Mouse (Mus musculus): ENCODE results near the gene Pibf1.

Gene Pibf1

GRCm38 (mm10) chr14:99140036-99140435, 40.8 kb downstream of the Pibf1 start:
- DNase-seq (ENCODE audit: low read depth, low spot score), result no peak

DNA sequence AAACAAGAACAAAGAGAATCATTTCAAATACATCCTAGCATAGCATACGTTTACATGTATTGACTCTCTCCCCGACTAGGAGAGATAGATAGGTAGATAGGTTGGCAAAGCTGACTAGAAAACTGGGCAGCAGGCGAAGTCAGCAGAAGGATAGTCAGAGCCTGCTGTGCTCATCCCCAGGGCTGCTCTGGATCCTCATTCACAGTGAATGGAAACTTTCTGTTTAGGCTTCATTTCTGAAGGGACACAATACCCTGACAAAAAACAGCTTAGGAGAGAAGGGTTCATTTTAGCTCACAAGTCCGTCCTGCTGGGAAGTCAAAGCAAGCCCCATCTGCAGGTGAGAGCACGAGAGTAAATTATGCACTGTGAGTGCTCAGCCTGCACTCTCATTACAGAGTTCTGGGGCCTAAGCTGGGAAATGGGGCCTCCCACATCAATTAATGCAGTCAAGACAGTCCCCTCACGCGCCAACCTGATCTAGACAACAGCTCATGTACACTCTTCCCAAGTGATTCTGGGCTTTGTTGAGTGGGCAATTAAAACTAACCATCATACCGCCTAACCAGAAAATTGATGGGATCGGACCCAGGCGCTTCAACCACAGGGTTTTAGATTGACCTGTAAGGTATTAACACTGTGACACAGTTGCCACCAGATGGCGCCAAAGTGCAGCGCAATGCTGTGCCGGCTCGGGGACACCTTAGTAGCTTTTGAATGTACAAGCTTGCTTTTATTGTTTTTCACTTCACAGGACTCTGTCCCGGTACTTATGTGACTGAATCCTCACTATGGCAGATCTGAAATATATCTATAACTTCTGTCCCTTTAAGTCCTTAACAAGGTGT, 42.8 kb downstream of the Pibf1 start:
- DNase-seq (ENCODE audit: low read depth, low spot score), result peak; percentile 85

GRCm38 (mm10) chr14:99146841-99147240, 47.6 kb downstream of the Pibf1 start:
- DNase-seq (ENCODE audit: low read depth, low spot score), result no peak

DNA sequence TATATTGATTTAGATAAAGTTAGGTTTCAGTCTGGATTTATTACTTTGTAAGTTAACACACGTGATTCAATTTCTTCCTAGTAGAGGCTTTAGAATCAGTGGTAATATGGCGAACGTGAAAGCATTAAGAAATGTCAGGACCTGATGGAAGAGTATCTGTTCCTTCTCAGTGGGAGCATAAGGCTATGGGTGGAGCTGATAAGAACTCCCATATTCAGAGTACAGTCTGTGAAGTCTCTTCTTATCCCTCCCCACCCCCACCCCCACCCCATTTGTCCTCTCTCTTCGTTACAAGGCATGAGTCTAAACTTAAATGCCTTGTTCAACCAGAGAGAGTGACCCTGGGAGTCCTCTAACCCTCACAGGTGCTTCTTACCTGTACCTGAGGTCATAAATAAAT, 53.5 kb downstream of the Pibf1 start:
- no peak for DNase-seq (ENCODE audit: low read depth, low spot score)

DNA sequence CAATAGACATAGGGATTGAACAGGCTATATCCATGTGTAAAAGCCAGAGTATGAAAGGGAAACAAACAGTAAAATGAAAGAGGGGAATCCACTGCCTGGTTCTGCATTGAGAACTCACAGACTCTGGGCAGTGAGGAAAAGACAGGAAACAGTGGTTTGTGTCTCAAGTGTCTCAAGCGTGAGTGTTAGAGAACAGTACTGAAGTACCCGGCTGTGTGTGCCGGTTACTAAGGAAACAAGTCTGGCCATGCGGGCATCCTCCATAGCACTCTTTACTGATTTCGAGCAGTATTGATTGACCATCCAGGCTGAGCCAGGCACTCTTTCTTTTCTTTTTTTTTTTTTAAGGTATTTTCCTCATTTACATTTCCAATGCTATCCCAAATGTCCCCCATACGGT, 60.7 kb downstream of the Pibf1 start:
- no peak for DNase-seq (ENCODE audit: low read depth, low spot score)

DNA sequence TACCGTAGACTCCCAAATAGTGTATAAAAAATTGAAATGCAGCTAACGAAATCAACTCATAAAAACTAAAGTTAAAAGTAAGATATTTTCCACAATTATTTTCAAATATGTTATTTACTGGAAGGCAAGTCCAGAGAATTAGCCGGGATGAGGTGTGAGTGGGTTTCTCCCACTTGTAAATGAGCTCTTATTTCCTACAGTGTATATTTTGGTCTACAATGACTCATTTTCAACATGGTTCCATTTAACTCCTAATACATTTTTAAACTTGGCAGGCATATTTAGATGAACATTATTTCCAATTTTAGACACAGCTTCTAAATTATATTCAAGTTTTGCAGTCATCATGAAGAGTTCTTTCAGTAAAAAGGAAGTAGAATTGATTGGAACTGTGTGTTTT, 63.8 kb downstream of the Pibf1 start:
- DNase-seq (ENCODE audit: low read depth, low spot score), result no peak

DNA sequence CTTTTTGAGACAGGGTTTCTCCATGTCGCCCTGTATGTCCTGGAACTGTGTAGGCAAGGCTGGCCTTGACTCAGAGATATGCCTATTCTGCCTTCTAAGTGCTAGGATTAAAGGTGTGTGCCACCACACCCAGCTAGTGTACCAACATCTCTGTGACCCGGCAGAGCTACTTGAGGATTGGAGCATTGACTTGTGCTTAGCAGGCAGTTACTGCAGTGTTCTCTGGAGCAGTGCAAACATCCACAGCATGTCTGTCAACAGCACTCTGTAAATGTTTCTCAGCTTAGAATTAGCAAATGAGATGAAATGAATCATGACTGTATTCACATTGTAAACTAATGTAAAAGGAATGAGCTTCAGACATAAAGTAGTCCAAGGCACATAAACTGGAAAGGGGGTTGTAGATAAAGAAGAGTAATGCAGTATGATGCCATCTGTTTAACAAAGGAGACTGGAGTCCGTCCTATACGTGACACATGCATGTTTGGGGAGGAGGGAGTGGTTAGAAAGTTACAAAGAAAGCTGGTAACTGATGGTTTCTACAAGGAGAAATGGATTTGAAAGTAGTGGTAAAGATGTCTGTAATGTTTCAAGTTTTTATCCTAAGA, 75.0 kb downstream of the Pibf1 start:
- no peak for DNase-seq (ENCODE audit: low read depth, low spot score)

GRCm38 (mm10) chr14:99176559-99176958, 77.3 kb downstream of the Pibf1 start:
- DNase-seq (ENCODE audit: low read depth, low spot score), result no peak

- no peak for DNase-seq (ENCODE audit: low read depth, low spot score)
Measured at GRCm38 (mm10) chr14:99190153-99190790, 91.0 kb downstream of the Pibf1 start.

- no peak for DNase-seq (ENCODE audit: low read depth, low spot score)
Measured at GRCm38 (mm10) chr14:99205865-99206264, 106.6 kb downstream of the Pibf1 start.

GRCm38 (mm10) chr14:99206591-99206990, 107.4 kb downstream of the Pibf1 start:
- no peak for DNase-seq (ENCODE audit: low read depth, low spot score)

DNA sequence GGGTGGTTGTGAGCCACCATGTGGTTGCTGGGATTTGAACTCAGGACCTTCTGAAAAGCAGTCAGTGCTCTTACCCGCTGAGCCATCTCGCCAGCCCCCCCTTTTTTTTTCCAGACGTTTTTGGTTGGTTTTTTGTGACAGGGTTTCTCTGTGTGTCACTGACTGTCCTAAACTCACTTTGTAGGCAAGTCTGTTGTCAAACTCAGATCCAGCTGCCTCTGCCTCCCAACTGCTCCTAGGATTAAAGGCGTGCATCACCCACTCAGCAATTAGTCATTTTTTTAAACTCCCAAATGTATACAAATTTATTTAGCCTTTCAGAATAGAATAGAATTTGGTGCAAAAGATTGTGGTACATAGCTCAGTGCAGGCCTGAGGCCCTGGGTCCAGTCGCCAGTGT, 111.2 kb downstream of the Pibf1 start:
- DNase-seq (ENCODE audit: low read depth, low spot score), result no peak

DNA sequence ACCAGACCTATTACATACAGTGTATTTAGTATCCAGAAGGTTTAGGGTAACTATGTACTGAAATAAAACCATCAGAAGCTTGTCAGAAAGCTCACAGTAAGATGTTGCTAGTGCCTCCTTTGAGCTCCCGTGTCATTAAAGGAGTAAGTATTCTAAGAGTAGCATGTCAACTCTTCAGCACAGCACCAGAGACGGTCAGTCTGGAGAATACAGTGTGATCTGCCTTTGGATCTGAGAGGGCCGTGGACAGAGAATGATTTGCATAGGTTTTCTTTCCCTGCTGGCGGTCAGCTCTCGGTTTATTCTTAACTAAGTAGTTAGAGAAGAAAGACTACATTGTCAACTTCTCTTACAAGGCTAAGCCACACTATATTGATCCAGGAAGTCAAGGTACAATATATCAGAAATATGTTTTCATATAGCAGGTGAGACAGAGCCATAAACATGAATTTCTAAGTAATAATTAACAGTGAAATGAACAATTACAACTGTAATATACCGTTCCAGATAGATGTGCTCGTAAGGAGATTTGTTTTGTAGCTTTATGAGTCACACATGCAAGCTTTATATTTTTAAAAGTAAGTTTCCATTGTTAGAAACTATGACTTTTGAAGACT, 119.3 kb downstream of the Pibf1 start:
- no peak for DNase-seq (ENCODE audit: low read depth, low spot score)

DNA sequence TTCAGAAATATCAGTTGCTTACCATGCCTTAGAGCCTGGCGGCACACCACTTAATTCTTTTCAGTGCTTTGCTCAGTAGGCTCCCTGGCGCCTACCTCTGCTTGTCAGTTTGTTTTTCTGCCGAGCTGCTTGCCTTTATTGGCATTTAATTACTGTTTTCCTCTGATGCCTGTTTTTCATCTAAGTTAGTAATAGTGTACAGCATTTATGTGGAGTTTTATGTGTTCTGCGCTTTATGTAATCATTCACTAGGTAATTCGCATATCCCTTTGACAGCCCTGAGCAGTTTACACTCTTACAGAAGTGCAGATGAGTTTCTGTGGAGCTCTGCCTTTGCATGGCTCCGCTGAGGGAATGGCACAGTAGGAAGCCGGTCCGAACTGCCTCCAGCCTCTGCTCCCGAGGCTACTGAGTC, 120.5 kb downstream of the Pibf1 start:
- peak; percentile 69 for DNase-seq (ENCODE audit: low read depth, low spot score)

- no peak for DNase-seq (ENCODE audit: low read depth, low spot score)
Measured at GRCm38 (mm10) chr14:99225929-99226328, 126.7 kb downstream of the Pibf1 start.

GRCm38 (mm10) chr14:99229071-99229780, 130.0 kb downstream of the Pibf1 start:
- no peak for DNase-seq (ENCODE audit: low read depth, low spot score)

DNA sequence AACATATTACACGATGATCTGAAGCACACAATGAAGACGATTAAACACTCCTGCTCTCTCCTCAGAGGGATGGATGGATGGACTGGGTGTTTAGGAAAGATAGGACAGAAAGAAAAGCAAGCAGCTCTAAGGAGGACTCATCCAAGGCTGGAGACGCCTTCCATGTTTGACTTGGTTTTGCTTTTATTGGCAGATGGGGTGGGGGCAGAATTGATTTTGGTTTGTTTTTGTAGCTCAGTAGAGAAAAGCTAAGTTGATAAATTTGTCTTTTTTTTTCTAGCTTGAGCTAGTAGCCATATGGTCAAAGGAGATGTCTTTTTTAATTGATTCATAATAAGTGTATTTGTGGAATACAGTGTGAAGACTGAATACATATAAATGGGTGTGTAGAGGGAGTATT, 133.8 kb downstream of the Pibf1 start:
- no peak for DNase-seq (ENCODE audit: low read depth, low spot score)

DNA sequence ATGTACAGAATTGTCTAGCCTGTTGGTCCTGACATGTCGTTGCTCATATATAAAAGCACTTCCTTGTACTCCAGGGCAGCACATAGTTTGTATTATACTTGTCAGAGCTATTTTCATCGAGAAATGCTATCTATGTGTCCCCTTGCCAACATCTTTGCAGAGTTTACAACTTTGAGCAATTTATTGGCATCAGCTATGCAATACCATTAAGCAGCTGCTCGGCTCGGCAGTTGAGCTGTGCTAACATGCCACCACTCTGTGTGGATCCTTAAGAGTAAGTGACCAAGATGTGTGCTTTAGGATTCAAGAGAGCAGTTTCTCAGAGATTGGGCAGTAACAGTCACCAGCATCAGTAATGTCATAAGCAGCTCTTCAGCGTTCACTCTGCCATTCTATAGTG, 137.9 kb downstream of the Pibf1 start:
- DNase-seq (ENCODE audit: low read depth, low spot score), result no peak

GRCm38 (mm10) chr14:99240563-99240962, 141.3 kb downstream of the Pibf1 start:
- DNase-seq (ENCODE audit: low read depth, low spot score), result no peak

GRCm38 (mm10) chr14:99244508-99244907, 145.3 kb downstream of the Pibf1 start:
- no peak for DNase-seq (ENCODE audit: low read depth, low spot score)

DNA sequence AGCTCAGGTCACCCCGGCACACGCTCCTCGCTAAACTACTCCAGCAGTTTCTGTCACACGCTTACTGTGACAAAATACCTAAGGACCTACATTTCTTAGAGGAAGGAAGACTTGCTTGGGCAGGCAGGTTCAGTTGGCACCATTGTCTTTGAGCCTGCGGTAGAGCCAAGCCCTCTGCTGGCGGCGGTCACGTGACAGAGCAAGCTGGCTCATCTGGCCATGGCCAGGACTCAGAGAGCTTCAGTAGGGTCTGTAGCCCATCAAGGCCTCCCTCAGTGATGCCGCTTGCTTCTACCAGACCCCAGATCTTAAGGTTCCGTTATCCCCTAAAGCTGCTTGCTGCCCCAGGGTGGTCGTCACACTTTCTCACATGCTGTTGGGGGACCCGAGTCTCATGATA, 162.8 kb downstream of the Pibf1 start:
- DNase-seq (ENCODE audit: low read depth, low spot score), result no peak

GRCm38 (mm10) chr14:99263816-99264215, 164.6 kb downstream of the Pibf1 start:
- DNase-seq (ENCODE audit: low read depth, low spot score), result no peak
